Mouse (Mus musculus) MEL-GATA-1-ER (cell line): ENCODE measurements at regions not wholly inside any gene's neighbourhood (a gene's known extent, or its start where the extent isn't known, plus 50 kb on each side); places are given as distances from the start of the nearest gene placed in this dataset.

Source experiments
- DNase-seq: peaks from one replicate; pipeline ENCODE4 v3.0.0-alpha.2; 2012; ENCODE audit warnings: low read depth; ENCODE audit errors: extremely low read depth

- DNase-seq, result no peak
Measured at GRCm38 (mm10) chr11:45642142-45642756, 209.6 kb upstream of the Clint1 start.

GRCm38 (mm10) chr11:45643629-45644325 is 208.1 kb upstream of the Clint1 start:
- DNase-seq, result no peak

- DNase-seq, result no peak
Measured at GRCm38 (mm10) chr11:45645815-45646214, 206.0 kb upstream of the Clint1 start.

- DNase-seq, result no peak
Measured at GRCm38 (mm10) chr11:45647888-45648287, 204.0 kb upstream of the Clint1 start.

- no peak for DNase-seq
Measured at GRCm38 (mm10) chr11:45656260-45656659, 195.6 kb upstream of the Clint1 start.

GRCm38 (mm10) chr11:45670156-45670830 is 181.6 kb upstream of the Clint1 start:
- no peak for DNase-seq

- DNase-seq, result peak; percentile 65
Measured at GRCm38 (mm10) chr11:45678666-45679292, 173.1 kb upstream of the Clint1 start.

GRCm38 (mm10) chr11:45679293-45679673 is 172.6 kb upstream of the Clint1 start:
- DNase-seq, result no peak

GRCm38 (mm10) chr11:45685571-45685970 is 166.3 kb upstream of the Clint1 start:
- DNase-seq, result no peak

- no peak for DNase-seq
Measured at GRCm38 (mm10) chr11:45693206-45693605, 158.6 kb upstream of the Clint1 start.

- no peak for DNase-seq
Measured at GRCm38 (mm10) chr11:45701506-45701905, 150.3 kb upstream of the Clint1 start.

GRCm38 (mm10) chr11:45702916-45703315 is 148.9 kb upstream of the Clint1 start:
- DNase-seq, result no peak

- no peak for DNase-seq
Measured at GRCm38 (mm10) chr11:45704411-45704810, 147.4 kb upstream of the Clint1 start.

- DNase-seq, result no peak
Measured at GRCm38 (mm10) chr11:45718630-45719029, 133.2 kb upstream of the Clint1 start.

- no peak for DNase-seq
Measured at GRCm38 (mm10) chr11:45719821-45720220, 132.0 kb upstream of the Clint1 start.

GRCm38 (mm10) chr11:45736561-45736960 is 115.3 kb upstream of the Clint1 start:
- DNase-seq, result no peak

GRCm38 (mm10) chr11:45738331-45738730 is 113.5 kb upstream of the Clint1 start:
- no peak for DNase-seq

- no peak for DNase-seq
Measured at GRCm38 (mm10) chr11:45745941-45746340, 105.9 kb upstream of the Clint1 start.

GRCm38 (mm10) chr11:45750249-45750648 is 101.6 kb upstream of the Clint1 start:
- DNase-seq, result no peak

- DNase-seq, result peak; percentile 19
Measured at GRCm38 (mm10) chr11:45752237-45752636, 99.6 kb upstream of the Clint1 start.

GRCm38 (mm10) chr11:45752791-45753190 is 99.1 kb upstream of the Clint1 start:
- DNase-seq, result no peak

- no peak for DNase-seq
Measured at GRCm38 (mm10) chr11:45767081-45767480, 84.8 kb upstream of the Clint1 start.
